Mouse (Mus musculus) forebrain, embryonic 12.5 days (tissue): ENCODE results near the gene Gm42420. TPM values are rescaled to one million over a fixed set of nuclear protein-coding genes. Genes with fewer than 3 reads are reported as not detected.

Experiments used
- ATAC-seq: fragments of 200-750 bp; cut with Nextera tagmentation; 2 replicates; pipeline ENCODE4 v1.8.0; 2017; ENCODE audit warnings: moderate TSS enrichment; ENCODE audit not compliant: low FRiP score
- H3K27ac ChIP-seq: fragments of 300-500 bp; sonication (generic); 2 replicates; pipeline ENCODE4 v1.5.1; 2016; ENCODE audit warnings: mild to moderate bottlenecking
- H3K27me3 ChIP-seq: fragments of 300-500 bp; sonication (generic); 2 replicates; pipeline ENCODE4 v1.6.1; 2016; ENCODE audit warnings: mild to moderate bottlenecking
- H3K36me3 ChIP-seq: fragments of 300-500 bp; sonication (generic); replicated peaks from 2 replicates; pipeline ENCODE4 v1.6.1; 2016; ENCODE audit warnings: mild to moderate bottlenecking
- H3K4me1 ChIP-seq: fragments of 300-500 bp; sonication (generic); 2 replicates; pipeline ENCODE4 v1.6.1; 2016
- H3K4me2 ChIP-seq: fragments of 300-500 bp; sonication (generic); 2 replicates; pipeline ENCODE4 v1.6.1; 2016; ENCODE audit warnings: mild to moderate bottlenecking, moderate library complexity
- H3K4me3 ChIP-seq: fragments of 300-500 bp; sonication (generic); replicated peaks from 2 replicates; pipeline ENCODE4 v1.5.1; 2016; ENCODE audit warnings: mild to moderate bottlenecking
- H3K9ac ChIP-seq: fragments of 300-500 bp; sonication (generic); 2 replicates; pipeline ENCODE4 v1.6.1; 2016; ENCODE audit warnings: mild to moderate bottlenecking
- H3K9me3 ChIP-seq: fragments of 300-500 bp; sonication (generic); 2 replicates; pipeline ENCODE4 v1.6.1; 2016
- WGBS: fragments of 180-500 bp; shearing (Covaris S2); methylation state at CpG from one replicate; pipeline ENCODE4 v1.1.7; 2016; 5-methylcytosine and 5-hydroxymethylcytosine counted together
- polyA plus RNA-seq: library from polyadenylated mRNA; unstranded; fragments of >200 nt; fragmentation: Nextera tagmentation; extraction: Ambion mirVana; gene quantifications from 2 replicates; pipeline ENCODE4 v1.2.1, GENCODE M21; 2016

The Gm42420 gene
- polyA plus RNA-seq, 1 experiment from 2014 or later = 1.7 TPM

DNA sequence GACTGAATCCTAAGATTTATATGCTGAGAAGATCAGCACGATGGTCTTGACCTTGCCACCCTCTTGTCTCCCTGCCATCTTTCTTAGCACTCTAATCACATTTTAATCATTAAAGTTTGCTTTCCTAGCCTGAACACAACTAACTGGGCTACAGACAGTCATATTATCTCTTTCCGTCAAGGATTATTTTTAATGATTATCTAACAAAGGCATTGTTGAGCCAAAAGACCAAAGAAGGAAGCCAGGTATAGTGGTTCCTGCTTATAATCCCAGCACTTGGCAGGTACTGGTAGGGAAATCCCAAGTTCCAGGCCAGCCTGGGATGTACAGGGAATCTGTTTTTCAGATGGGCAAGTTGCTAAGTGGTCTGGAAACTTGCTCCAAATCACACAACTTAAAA is 25.7 kb downstream of the Gm42420 start:
- H3K36me3 ChIP-seq = peaks cover 28% of the 10 kb centered on the region

More for the DNA sequence above, 25.7 kb downstream of the Gm42420 start:
- H3K9ac ChIP-seq = no peak overlapping the region
- H3K4me3 ChIP-seq = no peak overlapping the region
- no peak overlapping the region for H3K27ac ChIP-seq
- H3K4me2 ChIP-seq = no peak overlapping the region
- no peak for ATAC-seq
- 97% methylated on average over 2 of the region's 2 CpGs for WGBS
- no peaks in the 10 kb centered on the region for H3K4me1 ChIP-seq
- no peaks in the 10 kb centered on the region for H3K9me3 ChIP-seq
- no peaks in the 10 kb centered on the region for H3K27me3 ChIP-seq

Other genes starting within 250 kb of the Gm42420 start
- 49.0 and 52.1 TPM in 2 replicates for gene Slc37a3, start 208.1 kb upstream of the Gm42420 start, polyA plus RNA-seq
- gene Rab19, start 204.6 kb upstream of the Gm42420 start, polyA plus RNA-seq = 0.13 and 0.36 TPM in 2 replicates
- 143 and 156 TPM in 2 replicates for gene Mkrn1, start 165.3 kb upstream of the Gm42420 start, polyA plus RNA-seq
- 37.6 and 39.3 TPM in 2 replicates for gene Dennd2a, start 27.9 kb upstream of the Gm42420 start, polyA plus RNA-seq
- 36.6 and 37.0 TPM in 2 replicates for gene Adck2, start 11.9 kb upstream of the Gm42420 start, polyA plus RNA-seq
- gene Ndufb2, start 6.8 kb downstream of the Gm42420 start, polyA plus RNA-seq = 241 and 242 TPM in 2 replicates
- 24.9 and 27.1 TPM in 2 replicates for gene Braf, start 139.7 kb downstream of the Gm42420 start, polyA plus RNA-seq
- gene Mrps33, start 225.2 kb downstream of the Gm42420 start, polyA plus RNA-seq = 258 and 263 TPM in 2 replicates